Mouse (Mus musculus): ENCODE data around the gene Dok3. TPM values are rescaled to one million over a fixed set of nuclear protein-coding genes. Genes with fewer than 3 reads are reported as not detected.

Dok3 gene
- total and polyA plus RNA-seq, 3 experiments = 1.6 to 4.3 TPM; not detected in 1

DNA sequence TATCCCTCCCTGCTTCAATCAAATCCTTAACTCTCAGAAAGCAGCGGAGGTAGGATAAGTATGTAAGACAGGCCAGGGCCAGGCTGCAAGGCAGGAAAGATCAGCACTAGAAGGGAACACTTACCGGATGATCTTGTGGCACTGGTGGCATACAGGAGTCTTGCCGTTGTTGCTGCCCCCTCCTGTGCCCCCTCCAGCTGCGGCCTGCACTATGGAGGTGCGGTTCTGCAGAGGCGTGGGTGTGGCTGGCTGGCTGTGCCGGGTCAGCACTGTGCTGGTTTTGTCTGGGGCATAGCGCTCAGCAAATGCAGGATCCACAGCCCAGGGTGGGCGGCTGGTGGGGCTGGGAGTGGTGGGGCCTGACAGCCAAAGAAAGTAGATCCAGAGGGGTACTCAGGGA, 23.3 kb downstream of the Dok3 start:
- Histone ChIP-seq H3K4me1 (ENCODE audit: control insufficient read depth in 1 of 2, insufficient read depth in 2 of 2, low read length in 2 of 2) (peaks cover 12 to 16% of the 10 kb centered on the region in 2 experiments), H3K27me3 (ENCODE audit: control insufficient read depth in 1 of 2, insufficient read depth in 2 of 2, low read length in 2 of 2) (no peaks in the 10 kb centered on the region), H3K4me3 (ENCODE audit: control insufficient read depth in 1 of 2, insufficient read depth in 1 of 2, low read depth in 2 of 2, low read length in 2 of 2) (no peak overlapping the region), H3K36me3 (ENCODE audit: control insufficient read depth in 1 of 2, insufficient read depth in 2 of 2, low read length in 2 of 2) (peaks cover 0 to 13% of the 10 kb centered on the region in 2 experiments; a peak in 2 of 4 replicates), H3K9me3 (replicated peaks; ENCODE audit: insufficient read depth, low read length) (no peaks in the 10 kb centered on the region), H3K27ac (ENCODE audit: control insufficient read depth, low read depth, low read length) (no peak overlapping the region), H3K79me2 (ENCODE audit: control insufficient read depth, insufficient read depth, low read length, poor library complexity) (no peaks in the 10 kb centered on the region), H3K9ac (ENCODE audit: control insufficient read depth, low read depth, low read length, poor library complexity, severe bottlenecking) (no peak overlapping the region)
- no peak for DNase-seq (ENCODE audit: low read depth, low spot score)
- TF ChIP-seq MAZ (IDR thresholded peaks at IDR 0.05; ENCODE audit: low read depth, low read length) (no peak), POLR2AphosphoS2 (IDR thresholded peaks at IDR 0.05; ENCODE audit: low read length) (no peak), MYC (IDR thresholded peaks at IDR 0.05; ENCODE audit: low read depth, low read length) (no peak)

DNA sequence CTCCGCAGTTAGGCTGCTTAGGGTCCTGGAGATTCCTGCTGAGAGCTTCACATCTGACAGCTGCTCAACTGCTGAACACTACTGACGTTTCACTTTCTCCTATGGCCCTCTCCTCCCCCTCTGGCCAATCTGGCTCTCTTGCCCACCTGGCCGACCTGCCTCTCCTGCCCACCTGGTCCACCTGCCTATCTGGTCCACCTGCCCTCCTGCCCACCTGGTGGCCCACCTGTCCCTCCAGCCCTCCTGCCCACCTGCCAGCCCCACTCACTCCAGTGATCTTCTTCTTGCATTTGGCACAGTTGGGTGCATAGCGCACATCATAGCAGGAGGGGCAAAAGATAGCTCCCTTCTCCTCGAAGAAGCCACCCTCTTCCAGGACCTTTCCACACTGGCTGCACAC, 24.7 kb downstream of the Dok3 start:
- no peak for DNase-seq (ENCODE audit: low read depth, low spot score)
- no peaks in the 10 kb centered on the region for H3K9me3 ChIP-seq (replicated peaks; ENCODE audit: insufficient read depth, low read length)
- TF ChIP-seq TCF12 (IDR thresholded peaks at IDR 0.05; ENCODE audit: low read depth, low read length) (no peak), RAD21 (IDR thresholded peaks at IDR 0.05; ENCODE audit: low read depth, low read length) (no peak)
- H3K27me3 ChIP-seq (ENCODE audit: control insufficient read depth in 1 of 2, insufficient read depth in 2 of 2, low read length in 2 of 2) = no peaks in the 10 kb centered on the region
- H3K79me2 ChIP-seq (ENCODE audit: control insufficient read depth, insufficient read depth, low read length, poor library complexity) = no peaks in the 10 kb centered on the region
- H3K27ac ChIP-seq (ENCODE audit: control insufficient read depth, low read depth, low read length) = no peak overlapping the region
- H3K36me3 ChIP-seq (ENCODE audit: control insufficient read depth in 1 of 2, insufficient read depth in 2 of 2, low read length in 2 of 2) = peaks cover 0 to under 1% of the 10 kb centered on the region in 2 experiments; a peak in 1 of 4 replicates
- no peak overlapping the region for H3K9ac ChIP-seq (ENCODE audit: control insufficient read depth, low read depth, low read length, poor library complexity, severe bottlenecking)
- H3K4me1 ChIP-seq (ENCODE audit: control insufficient read depth in 1 of 2, insufficient read depth in 2 of 2, low read length in 2 of 2) = peaks cover 0 to 1% of the 10 kb centered on the region in 2 experiments; a peak in 1 of 4 replicates
- no peak overlapping the region for H3K4me3 ChIP-seq (ENCODE audit: control insufficient read depth in 1 of 2, insufficient read depth in 1 of 2, low read depth in 2 of 2, low read length in 2 of 2)

DNA sequence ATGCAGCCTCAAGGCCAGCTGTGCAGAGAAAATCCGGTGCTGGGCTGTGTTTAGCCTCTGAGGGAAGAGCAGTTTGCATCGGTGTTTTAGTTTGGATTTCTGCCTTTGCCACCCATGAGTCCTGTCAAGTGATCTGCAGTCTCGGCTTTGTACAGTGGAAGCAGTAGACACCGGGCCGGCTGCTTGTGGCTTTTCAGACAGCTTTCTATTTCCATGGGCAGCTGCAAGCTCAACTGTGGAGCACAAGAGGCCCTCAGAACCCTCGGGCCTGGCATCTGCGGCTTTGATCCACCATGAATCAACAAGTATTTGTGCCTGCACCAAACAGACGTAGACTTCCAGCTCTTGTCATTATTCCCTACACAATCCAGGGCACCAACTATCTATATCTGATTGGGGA, 26.7 kb downstream of the Dok3 start:
- no peaks in the 10 kb centered on the region for H3K79me2 ChIP-seq (ENCODE audit: control insufficient read depth, insufficient read depth, low read length, poor library complexity)

More for the DNA sequence above, 26.7 kb downstream of the Dok3 start:
- Histone ChIP-seq H3K4me3 (ENCODE audit: control insufficient read depth in 1 of 2, insufficient read depth in 1 of 2, low read depth in 2 of 2, low read length in 2 of 2) (no peak overlapping the region), H3K9ac (ENCODE audit: control insufficient read depth, low read depth, low read length, poor library complexity, severe bottlenecking) (no peak overlapping the region), H3K36me3 (ENCODE audit: control insufficient read depth in 1 of 2, insufficient read depth in 2 of 2, low read length in 2 of 2) (no peaks in the 10 kb centered on the region), H3K27me3 (ENCODE audit: control insufficient read depth in 1 of 2, insufficient read depth in 2 of 2, low read length in 2 of 2) (no peaks in the 10 kb centered on the region), H3K27ac (ENCODE audit: control insufficient read depth, low read depth, low read length) (no peak overlapping the region), H3K9me3 (replicated peaks; ENCODE audit: insufficient read depth, low read length) (no peaks in the 10 kb centered on the region), H3K4me1 (ENCODE audit: control insufficient read depth in 1 of 2, insufficient read depth in 2 of 2, low read length in 2 of 2) (no peaks in the 10 kb centered on the region)
- DNase-seq (ENCODE audit: low read depth, low spot score) = no peak
- no peak for TF ChIP-seq CTCF (IDR thresholded peaks at IDR 0.05 in 2 of 3, conservative IDR thresholded peaks at IDR 0.05 in 1 of 3; ENCODE audit: control insufficient read depth in 1 of 3, insufficient read depth in 1 of 3, low read depth in 2 of 3, low read length in 3 of 3, poor library complexity in 1 of 3, severe bottlenecking in 1 of 3)
- TF ChIP-seq TAL1 (IDR thresholded peaks at IDR 0.05; ENCODE audit: low read length) = no peak
- no peak for TF ChIP-seq ZMIZ1 (IDR thresholded peaks at IDR 0.05; ENCODE audit: low read depth, low read length)
- TF ChIP-seq POLR2AphosphoS5 (IDR thresholded peaks at IDR 0.05; ENCODE audit: borderline replicate concordance, low read depth, low read length) = no peak
- no peak for TF ChIP-seq GABPA (IDR thresholded peaks at IDR 0.05; ENCODE audit: low read depth, low read length)
- TF ChIP-seq RCOR1 (IDR thresholded peaks at IDR 0.05; ENCODE audit: low read depth, low read length) = no peak
- no peak for TF ChIP-seq KAT2A (conservative IDR thresholded peaks at IDR 0.05; ENCODE audit: low read depth, low read length)
- TF ChIP-seq MYB (IDR thresholded peaks at IDR 0.05; ENCODE audit: low read depth, low read length) = no peak
- no peak for TF ChIP-seq EP300 (IDR thresholded peaks at IDR 0.05; ENCODE audit: low read depth in 1 of 2, low read length in 2 of 2)
- no peak for TF ChIP-seq USF1 (IDR thresholded peaks at IDR 0.05; ENCODE audit: low read depth, low read length)
- no peak for TF ChIP-seq ZNF384 (IDR thresholded peaks at IDR 0.05; ENCODE audit: low read depth, low read length)
- TF ChIP-seq SIN3A (IDR thresholded peaks at IDR 0.05; ENCODE audit: low read length) = no peak
- TF ChIP-seq TCF12 (IDR thresholded peaks at IDR 0.05; ENCODE audit: low read depth, low read length) = no peak
- no peak for TF ChIP-seq E2F4 (IDR thresholded peaks at IDR 0.05; ENCODE audit: borderline replicate concordance, low read depth, low read length)
- TF ChIP-seq MEF2A (IDR thresholded peaks at IDR 0.05; ENCODE audit: extremely low read depth, insufficient replicate concordance, low read depth, low read length, poor library complexity, severe bottlenecking) = no peak
- no peak for TF ChIP-seq JUND (IDR thresholded peaks at IDR 0.05; ENCODE audit: low read depth, low read length)
- no peak for TF ChIP-seq CHD2 (IDR thresholded peaks at IDR 0.05; ENCODE audit: low read length)
- TF ChIP-seq SMC3 (IDR thresholded peaks at IDR 0.05; ENCODE audit: low read depth, low read length) = no peak

Data from MEL (cell line).